Mouse (Mus musculus) heart, embryonic 16.5 days (tissue): Measurements from ENCODE around the gene Gata2. TPM values are rescaled to one million over a fixed set of nuclear protein-coding genes. Genes with fewer than 3 reads are reported as not detected.

ENCODE experiments used
- ATAC-seq: fragments of 200-750 bp; cut with Nextera tagmentation; replicated peaks from 2 replicates; pipeline ENCODE4 v1.8.0; 2017; ENCODE audit warnings: moderate number of reproducible peaks; ENCODE audit not compliant: insufficient read depth, low FRiP score; ENCODE audit errors: extremely low read depth
- H3K27ac ChIP-seq: fragments of 300-500 bp; sonication (generic); 2 replicates; pipeline ENCODE4 v1.5.1; 2014; ENCODE audit warnings: mild to moderate bottlenecking, low read length, control low read depth, moderate library complexity
- H3K27me3 ChIP-seq: fragments of 300-500 bp; sonication (generic); 2 replicates; pipeline ENCODE4 v1.6.1; 2014; ENCODE audit warnings: low read length, mixed read lengths; ENCODE audit not compliant: control insufficient read depth, insufficient read depth
- H3K36me3 ChIP-seq: fragments of 300-500 bp; sonication (generic); 2 replicates; pipeline ENCODE4 v1.6.1; 2014; ENCODE audit not compliant: control insufficient read depth, insufficient read depth
- H3K4me1 ChIP-seq: fragments of 300-500 bp; sonication (generic); 2 replicates; pipeline ENCODE4 v1.6.1; 2014; ENCODE audit warnings: low read length, mixed read lengths; ENCODE audit not compliant: control insufficient read depth, insufficient read depth
- H3K4me2 ChIP-seq: fragments of 300-500 bp; sonication (generic); 2 replicates; pipeline ENCODE4 v1.6.1; 2014; ENCODE audit warnings: low read depth, mild to moderate bottlenecking, control low read depth, low read length
- H3K4me3 ChIP-seq: fragments of 300-500 bp; sonication (generic); 2 replicates; pipeline ENCODE4 v1.5.1; 2014; ENCODE audit warnings: mild to moderate bottlenecking, control low read depth, low read length
- H3K9ac ChIP-seq: fragments of 300-500 bp; sonication (generic); 2 replicates; pipeline ENCODE4 v1.6.1; 2014; ENCODE audit warnings: low read length, control low read depth
- H3K9me3 ChIP-seq: fragments of 300-500 bp; sonication (generic); replicated peaks from 2 replicates; pipeline ENCODE4 v1.6.1; 2016; ENCODE audit warnings: low read length; ENCODE audit not compliant: control insufficient read depth
- WGBS: fragments of 180-500 bp; shearing (Covaris S2); extraction: QIAGEN DNeasy Blood & Tissue Kit; methylation state at CpG from one replicate; pipeline ENCODE4 v1.1.7; 2014; 5-methylcytosine and 5-hydroxymethylcytosine counted together
- polyA plus RNA-seq: library from polyadenylated mRNA; unstranded; fragments of >200 nt; fragmentation: Nextera tagmentation; extraction: Ambion mirVana; gene quantifications from 2 replicates; pipeline ENCODE4 v1.2.1, GENCODE M21; 2015

Gene Gata2
- polyA plus RNA-seq, 1 experiment from 2014 or later = 15.5 TPM

GRCm38 (mm10) chr6:88191411-88192070 lies 2.1 kb upstream of the Gata2 start:
- Histone ChIP-seq H3K9ac (no peak overlapping the region), H3K27me3 (peaks cover 87% of the 10 kb centered on the region), H3K9me3 (no peaks in the 10 kb centered on the region), H3K4me1 (peaks cover 17% of the 10 kb centered on the region), H3K27ac (no peak overlapping the region), H3K36me3 (no peaks in the 10 kb centered on the region), H3K4me2 (no peak overlapping the region), H3K4me3 (no peak overlapping the region)
- no peak for ATAC-seq
- 37% methylated on average over 4 of the region's 4 CpGs for WGBS

GRCm38 (mm10) chr6:88192756-88193155 lies 935 bp upstream of the Gata2 start:
- no peak overlapping the region for H3K4me3 ChIP-seq
- H3K4me1 ChIP-seq = peaks cover 21% of the 10 kb centered on the region
- H3K9ac ChIP-seq = no peak overlapping the region
- 39% methylated on average over 8 of the region's 8 CpGs for WGBS
- H3K27me3 ChIP-seq = peaks cover 90% of the 10 kb centered on the region
- no peak for ATAC-seq
- no peaks in the 10 kb centered on the region for H3K9me3 ChIP-seq
- H3K4me2 ChIP-seq = no peak overlapping the region
- no peak overlapping the region for H3K27ac ChIP-seq
- no peaks in the 10 kb centered on the region for H3K36me3 ChIP-seq

DNA sequence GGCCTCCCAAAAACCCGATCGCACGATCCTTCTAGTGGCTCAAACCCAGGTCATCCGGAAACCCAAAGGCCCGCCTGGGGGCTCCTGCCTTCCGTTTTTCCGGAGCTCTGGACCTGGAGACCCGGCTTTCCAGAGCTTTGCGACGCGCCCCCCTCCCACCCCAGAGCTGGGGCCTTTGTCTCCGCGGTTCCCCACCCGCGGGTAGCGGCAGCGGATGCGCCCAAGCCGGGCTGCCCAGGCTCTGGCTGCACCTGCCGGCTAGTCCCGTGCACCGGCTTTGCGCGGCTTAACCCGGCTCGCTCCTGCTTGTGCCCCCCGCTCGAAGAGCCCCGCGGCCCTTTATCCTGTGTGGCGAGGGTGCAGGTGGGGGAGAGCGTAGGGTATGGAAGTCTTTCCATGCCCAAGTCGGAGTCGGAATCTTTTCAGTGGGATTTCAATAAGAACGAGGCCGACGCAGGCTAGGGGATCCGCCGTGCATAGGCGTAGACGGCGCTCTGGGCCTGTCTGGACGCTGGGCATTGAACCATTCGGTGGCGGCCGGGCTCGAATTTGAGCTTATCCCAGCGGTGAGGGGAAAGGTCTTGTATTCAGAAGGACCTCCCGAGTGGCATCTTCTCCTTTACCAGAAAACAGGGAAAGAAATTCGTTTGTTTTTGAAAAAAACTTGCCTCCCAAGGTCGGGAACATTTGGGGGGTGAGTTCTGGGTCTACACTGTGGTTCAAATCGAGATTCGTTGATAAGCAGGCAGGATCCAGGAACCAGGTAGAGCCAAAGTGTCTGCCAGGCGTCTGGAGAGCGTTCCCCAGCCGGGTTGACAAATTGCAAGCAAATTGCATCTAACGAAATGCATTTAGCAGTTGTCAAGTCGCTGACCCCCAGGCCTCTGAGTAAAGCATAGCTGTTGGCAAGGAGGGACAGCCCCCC lies 624 bp downstream of the Gata2 start:
- no peaks in the 10 kb centered on the region for H3K36me3 ChIP-seq
- peak overlapping the region; percentile 52 for H3K4me3 ChIP-seq
- no peak for ATAC-seq
- H3K4me2 ChIP-seq = peak overlapping the region; percentile 76
- 5% methylated on average over 58 of the region's 58 CpGs for WGBS
- peak overlapping the region; percentile 64 for H3K9ac ChIP-seq
- peaks cover 30% of the 10 kb centered on the region for H3K4me1 ChIP-seq
- H3K27ac ChIP-seq = no peak overlapping the region
- peaks cover 90% of the 10 kb centered on the region for H3K27me3 ChIP-seq
- H3K9me3 ChIP-seq = no peaks in the 10 kb centered on the region

DNA sequence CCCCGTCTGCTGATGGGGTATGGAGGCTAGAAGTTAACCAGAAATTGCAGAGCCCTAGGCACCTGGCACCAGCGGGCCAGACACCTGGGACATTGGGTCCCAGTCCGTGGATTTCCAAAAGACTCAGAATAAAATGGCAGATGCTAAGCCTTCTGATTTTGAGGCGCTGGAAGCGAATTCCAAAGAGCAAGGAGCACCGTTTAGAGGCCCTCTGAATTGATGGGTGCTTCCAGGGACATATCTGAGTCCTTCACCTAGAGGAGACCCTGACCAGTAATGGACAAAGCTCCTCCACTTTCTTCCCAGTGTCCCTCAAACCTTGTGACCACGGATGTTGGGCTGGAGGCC lies 1.3 kb downstream of the Gata2 start:
- no peaks in the 10 kb centered on the region for H3K36me3 ChIP-seq
- ATAC-seq = no peak
- peaks cover 92% of the 10 kb centered on the region for H3K27me3 ChIP-seq
- WGBS = 21% methylated on average over 7 of the region's 7 CpGs
- H3K4me2 ChIP-seq = no peak overlapping the region
- H3K9me3 ChIP-seq = no peaks in the 10 kb centered on the region
- H3K4me3 ChIP-seq = no peak overlapping the region
- no peak overlapping the region for H3K9ac ChIP-seq
- H3K27ac ChIP-seq = no peak overlapping the region
- peaks cover 32% of the 10 kb centered on the region for H3K4me1 ChIP-seq

DNA sequence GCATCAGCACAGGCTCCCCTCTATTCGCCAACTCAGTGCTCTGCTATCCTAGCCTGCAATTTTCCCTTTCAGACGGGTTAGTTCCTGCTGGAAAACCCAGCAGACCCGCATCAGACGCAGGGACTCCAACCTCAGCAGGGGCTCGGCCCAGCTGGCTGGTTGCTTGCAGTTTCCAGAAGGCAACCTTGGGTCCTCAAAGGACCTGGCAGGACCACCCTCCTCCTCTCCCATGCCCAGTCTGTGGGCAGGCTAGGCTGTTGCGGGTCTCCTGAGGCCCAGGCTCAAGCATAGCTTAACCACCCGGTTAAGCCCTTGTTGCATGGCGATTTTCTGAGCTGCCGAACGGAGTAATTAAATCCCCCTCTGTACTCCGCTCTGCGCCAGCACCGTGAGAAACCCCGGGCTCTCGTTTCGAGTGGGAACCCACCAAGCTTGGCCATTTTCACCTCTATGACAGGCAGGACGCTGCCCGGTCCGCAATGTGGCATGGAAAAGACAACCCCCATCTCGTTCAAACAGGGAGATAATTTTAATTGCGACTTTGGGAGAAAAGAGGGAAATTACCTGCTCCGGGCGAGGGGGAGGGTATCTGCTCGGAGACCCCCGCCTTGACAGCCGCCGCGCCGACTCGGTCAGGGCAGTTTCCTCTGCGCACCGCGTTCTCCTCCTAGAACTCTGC lies 2.5 kb downstream of the Gata2 start:
- Histone ChIP-seq H3K9me3 (no peaks in the 10 kb centered on the region), H3K4me3 (peak overlapping the region; percentile 63), H3K36me3 (no peaks in the 10 kb centered on the region), H3K27me3 (peaks cover 92% of the 10 kb centered on the region), H3K4me1 (peaks cover 26% of the 10 kb centered on the region), H3K4me2 (peak overlapping the region; percentile 72), H3K9ac (peak overlapping the region; percentile 63), H3K27ac (no peak overlapping the region)
- ATAC-seq = no peak
- 9% methylated on average over 33 of the region's 33 CpGs for WGBS

DNA sequence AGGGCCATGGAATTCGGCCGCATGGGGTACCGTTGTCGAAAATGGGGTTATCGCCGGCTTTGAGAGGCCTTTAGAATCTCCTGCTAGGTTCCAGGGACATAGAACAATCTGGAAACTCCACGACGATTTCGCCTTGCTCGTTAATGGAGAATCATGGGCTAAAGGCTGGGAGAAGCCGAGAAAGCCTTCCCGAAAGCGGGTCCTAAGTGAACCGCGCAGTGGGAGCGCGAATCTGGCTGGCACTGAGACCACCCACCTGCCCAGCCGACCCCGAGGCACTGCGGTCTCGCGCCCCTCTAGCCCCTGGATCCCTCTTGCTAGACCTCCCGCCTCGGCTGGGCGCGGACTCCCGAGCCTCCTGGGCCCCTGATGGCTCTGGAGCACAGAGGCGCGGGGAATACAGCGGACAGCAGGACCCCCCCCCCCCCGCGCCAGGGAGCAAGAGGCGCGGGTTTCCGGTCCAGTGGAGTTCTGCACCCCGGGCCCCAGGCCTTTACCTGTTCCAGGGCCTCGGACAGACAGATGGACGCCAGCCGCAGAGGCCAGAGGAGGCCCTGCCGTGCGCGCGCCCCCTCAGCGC lies 3.1 kb downstream of the Gata2 start:
- H3K4me3 ChIP-seq = peak overlapping the region; percentile 63
- peak overlapping the region; percentile 72 for H3K4me2 ChIP-seq
- no peaks in the 10 kb centered on the region for H3K9me3 ChIP-seq
- peak overlapping the region; percentile 34 for H3K27ac ChIP-seq
- H3K36me3 ChIP-seq = no peaks in the 10 kb centered on the region
- peak overlapping the region; percentile 63 for H3K9ac ChIP-seq
- 1% methylated on average over 43 of the region's 44 CpGs for WGBS
- H3K27me3 ChIP-seq = peaks cover 92% of the 10 kb centered on the region
- H3K4me1 ChIP-seq = peaks cover 26% of the 10 kb centered on the region
- ATAC-seq = no peak

DNA sequence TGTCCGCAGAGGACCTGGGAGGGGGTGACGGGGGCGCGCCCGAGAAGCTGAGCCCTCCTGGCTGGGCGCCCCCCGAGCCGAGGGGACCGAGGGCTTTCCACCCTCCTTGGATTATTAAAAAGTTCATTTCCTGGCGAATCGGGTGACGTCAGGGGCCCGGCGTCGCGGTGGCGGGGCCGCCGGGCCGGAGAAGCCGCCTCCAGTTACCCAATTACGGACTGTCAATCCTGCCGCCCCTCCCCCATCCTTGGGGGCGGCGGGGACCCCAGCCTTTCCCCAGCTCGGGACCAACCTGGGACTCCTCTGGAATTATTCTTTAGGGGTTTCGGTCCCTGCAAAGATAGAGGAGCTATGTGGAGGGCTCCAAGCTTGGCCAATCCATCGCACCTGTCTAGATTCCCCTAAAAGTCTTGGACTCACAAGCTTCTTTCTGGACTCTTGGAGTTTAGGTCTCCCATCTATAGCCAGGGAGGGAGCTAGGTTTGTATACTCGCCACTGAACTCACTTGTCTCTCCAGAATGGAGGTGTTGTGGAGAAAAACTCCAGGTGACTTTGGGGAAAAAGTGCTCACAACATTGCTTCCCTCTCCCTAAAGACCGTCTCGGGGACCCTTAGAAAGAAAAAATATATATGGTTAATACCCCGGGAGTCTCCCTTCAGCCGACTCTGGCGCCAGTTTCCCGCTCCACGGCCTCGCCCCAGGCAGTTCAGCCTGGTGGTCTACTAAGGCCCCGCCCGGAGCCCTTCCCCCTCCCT lies 3.8 kb downstream of the Gata2 start:
- Histone ChIP-seq H3K4me3 (peak overlapping the region; percentile 63), H3K9ac (peak overlapping the region; percentile 63), H3K27ac (peak overlapping the region; percentile 56), H3K36me3 (no peaks in the 10 kb centered on the region), H3K4me1 (peaks cover 26% of the 10 kb centered on the region), H3K27me3 (peaks cover 92% of the 10 kb centered on the region), H3K9me3 (no peaks in the 10 kb centered on the region), H3K4me2 (peak overlapping the region; percentile 72)
- ATAC-seq = no peak
- 2% methylated on average over 39 of the region's 39 CpGs for WGBS

- peak overlapping the region; percentile 56 for H3K27ac ChIP-seq
- H3K4me3 ChIP-seq = peak overlapping the region; percentile 63
- peak; percentile 82 for ATAC-seq
- H3K27me3 ChIP-seq = peaks cover 86% of the 10 kb centered on the region
- no peaks in the 10 kb centered on the region for H3K9me3 ChIP-seq
- 1% methylated on average over 54 of the region's 62 CpGs for WGBS
- H3K4me1 ChIP-seq = peaks cover 27% of the 10 kb centered on the region
- H3K9ac ChIP-seq = peak overlapping the region; percentile 71
- peak overlapping the region; percentile 72 for H3K4me2 ChIP-seq
- H3K36me3 ChIP-seq = no peaks in the 10 kb centered on the region
These were observed 4.6 kb downstream of the Gata2 start for GRCm38 (mm10) chr6:88198070-88198940.
